Mouse (Mus musculus) heart, embryonic 16.5 days (tissue): ENCODE data around the gene Ager. TPM values are rescaled to one million over a fixed set of nuclear protein-coding genes. Genes with fewer than 3 reads are reported as not detected.

ENCODE experiments used
- ATAC-seq: fragments of 200-750 bp; cut with Nextera tagmentation; replicated peaks from 2 replicates; pipeline ENCODE4 v1.8.0; 2017; ENCODE audit warnings: moderate number of reproducible peaks; ENCODE audit not compliant: insufficient read depth, low FRiP score; ENCODE audit errors: extremely low read depth
- H3K27ac ChIP-seq: fragments of 300-500 bp; sonication (generic); 2 replicates; pipeline ENCODE4 v1.5.1; 2014; ENCODE audit warnings: mild to moderate bottlenecking, low read length, control low read depth, moderate library complexity
- H3K27me3 ChIP-seq: fragments of 300-500 bp; sonication (generic); 2 replicates; pipeline ENCODE4 v1.6.1; 2014; ENCODE audit warnings: low read length, mixed read lengths; ENCODE audit not compliant: control insufficient read depth, insufficient read depth
- H3K36me3 ChIP-seq: fragments of 300-500 bp; sonication (generic); 2 replicates; pipeline ENCODE4 v1.6.1; 2014; ENCODE audit not compliant: control insufficient read depth, insufficient read depth
- H3K4me1 ChIP-seq: fragments of 300-500 bp; sonication (generic); 2 replicates; pipeline ENCODE4 v1.6.1; 2014; ENCODE audit warnings: low read length, mixed read lengths; ENCODE audit not compliant: control insufficient read depth, insufficient read depth
- H3K4me2 ChIP-seq: fragments of 300-500 bp; sonication (generic); 2 replicates; pipeline ENCODE4 v1.6.1; 2014; ENCODE audit warnings: low read depth, mild to moderate bottlenecking, control low read depth, low read length
- H3K4me3 ChIP-seq: fragments of 300-500 bp; sonication (generic); 2 replicates; pipeline ENCODE4 v1.5.1; 2014; ENCODE audit warnings: mild to moderate bottlenecking, control low read depth, low read length
- H3K9ac ChIP-seq: fragments of 300-500 bp; sonication (generic); 2 replicates; pipeline ENCODE4 v1.6.1; 2014; ENCODE audit warnings: low read length, control low read depth
- H3K9me3 ChIP-seq: fragments of 300-500 bp; sonication (generic); replicated peaks from 2 replicates; pipeline ENCODE4 v1.6.1; 2016; ENCODE audit warnings: low read length; ENCODE audit not compliant: control insufficient read depth
- WGBS: fragments of 180-500 bp; shearing (Covaris S2); extraction: QIAGEN DNeasy Blood & Tissue Kit; methylation state at CpG from one replicate; pipeline ENCODE4 v1.1.7; 2014; 5-methylcytosine and 5-hydroxymethylcytosine counted together
- polyA plus RNA-seq: library from polyadenylated mRNA; unstranded; fragments of >200 nt; fragmentation: Nextera tagmentation; extraction: Ambion mirVana; gene quantifications from 2 replicates; pipeline ENCODE4 v1.2.1, GENCODE M21; 2015

Gene Ager
- polyA plus RNA-seq, 1 experiment from 2014 or later, result 4.7 TPM

DNA sequence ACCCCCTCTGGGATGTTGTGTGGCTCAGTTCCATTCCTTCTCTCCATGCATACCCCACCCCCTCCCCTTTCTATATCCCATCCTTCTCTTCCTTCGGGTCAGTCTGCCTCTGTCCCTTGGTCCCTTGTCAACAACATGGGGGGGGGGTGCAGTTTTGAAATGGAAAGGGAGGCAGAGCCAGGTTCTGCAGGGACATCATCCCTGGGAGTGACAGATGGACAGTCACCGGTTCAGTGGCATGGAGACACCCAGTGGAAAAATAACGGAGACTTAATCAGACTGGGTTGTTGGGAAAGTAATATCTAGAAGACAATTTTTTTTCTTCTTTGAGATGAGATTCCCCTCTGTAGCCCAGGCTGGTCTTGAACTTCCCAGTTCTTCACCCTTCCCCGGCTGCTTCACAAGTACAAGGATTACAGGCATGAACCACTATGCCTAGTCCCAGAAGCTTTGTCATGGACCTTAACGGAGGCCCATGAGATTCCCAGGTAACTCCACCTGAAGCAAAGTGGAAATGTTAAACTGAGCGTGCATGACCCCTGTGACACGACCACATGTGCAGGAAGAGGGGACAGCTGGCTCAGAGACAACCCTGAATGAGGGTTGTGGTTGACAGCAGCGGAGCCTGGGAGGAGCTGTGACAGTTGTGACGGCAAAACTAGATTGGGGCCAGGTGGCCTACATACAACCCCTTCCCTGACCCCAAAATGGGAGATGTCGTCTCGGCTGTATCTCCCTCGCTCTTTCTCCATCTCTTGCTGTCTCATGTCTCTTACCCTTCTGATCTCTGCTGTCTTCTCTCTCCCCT is 32.3 kb downstream of the Ager start:
- no peak for ATAC-seq
- 27% methylated on average over 12 of the region's 12 CpGs for WGBS
- peak overlapping the region; percentile 47 for H3K4me3 ChIP-seq
- peak overlapping the region; percentile 78 for H3K4me2 ChIP-seq
- no peak overlapping the region for H3K9ac ChIP-seq
- H3K4me1 ChIP-seq, result peaks cover 28% of the 10 kb centered on the region
- peak overlapping the region; percentile 30; the same call in 1 of the 2 replicates for H3K27ac ChIP-seq
- no peaks in the 10 kb centered on the region for H3K9me3 ChIP-seq
- H3K27me3 ChIP-seq, result peaks cover 31% of the 10 kb centered on the region
- H3K36me3 ChIP-seq, result no peaks in the 10 kb centered on the region

- H3K27me3 ChIP-seq, result peaks cover 31% of the 10 kb centered on the region
- WGBS, result 3% methylated on average over 48 of the region's 48 CpGs
Observed at GRCm38 (mm10) chr17:34630761-34631301, 33.2 kb downstream of the Ager start.

GRCm38 (mm10) chr17:34631647-34632046 is 34.0 kb downstream of the Ager start:
- ATAC-seq, result no peak
- peak overlapping the region; percentile 78 for H3K4me2 ChIP-seq
- H3K27ac ChIP-seq, result peak overlapping the region; percentile 41; the same call in 1 of the 2 replicates
- WGBS, result 7% methylated on average over 12 of the region's 12 CpGs
- H3K27me3 ChIP-seq, result peaks cover 31% of the 10 kb centered on the region
- no peaks in the 10 kb centered on the region for H3K9me3 ChIP-seq
- peak overlapping the region; percentile 59 for H3K9ac ChIP-seq
- H3K4me1 ChIP-seq, result peaks cover 21% of the 10 kb centered on the region
- H3K4me3 ChIP-seq, result peak overlapping the region; percentile 47
- no peaks in the 10 kb centered on the region for H3K36me3 ChIP-seq

More at GRCm38 (mm10) chr17:34630761-34631301, 33.2 kb downstream of the Ager start:
- H3K4me2 ChIP-seq, result peak overlapping the region; percentile 78
- no peaks in the 10 kb centered on the region for H3K9me3 ChIP-seq
- no peak overlapping the region; the same call in 1 of the 2 replicates for H3K27ac ChIP-seq
- peak overlapping the region; percentile 53 for H3K9ac ChIP-seq
- H3K36me3 ChIP-seq, result no peaks in the 10 kb centered on the region
- peak overlapping the region; percentile 47 for H3K4me3 ChIP-seq
- ATAC-seq, result no peak
- peaks cover 28% of the 10 kb centered on the region for H3K4me1 ChIP-seq

GRCm38 (mm10) chr17:34632261-34632691 is 34.6 kb downstream of the Ager start:
- peaks cover 31% of the 10 kb centered on the region for H3K27me3 ChIP-seq
- H3K4me2 ChIP-seq, result peak overlapping the region; percentile 78
- peak overlapping the region; percentile 59 for H3K9ac ChIP-seq
- no peaks in the 10 kb centered on the region for H3K36me3 ChIP-seq
- H3K27ac ChIP-seq, result peak overlapping the region; percentile 22; the same call in 1 of the 2 replicates
- H3K4me1 ChIP-seq, result peaks cover 20% of the 10 kb centered on the region
- H3K9me3 ChIP-seq, result no peaks in the 10 kb centered on the region
- 0 out of 2 replicates have a peak, but pooled peaks have one; percentile 8 for ATAC-seq
- peak overlapping the region; percentile 47 for H3K4me3 ChIP-seq
- WGBS, result 2% methylated on average over 26 of the region's 26 CpGs

DNA sequence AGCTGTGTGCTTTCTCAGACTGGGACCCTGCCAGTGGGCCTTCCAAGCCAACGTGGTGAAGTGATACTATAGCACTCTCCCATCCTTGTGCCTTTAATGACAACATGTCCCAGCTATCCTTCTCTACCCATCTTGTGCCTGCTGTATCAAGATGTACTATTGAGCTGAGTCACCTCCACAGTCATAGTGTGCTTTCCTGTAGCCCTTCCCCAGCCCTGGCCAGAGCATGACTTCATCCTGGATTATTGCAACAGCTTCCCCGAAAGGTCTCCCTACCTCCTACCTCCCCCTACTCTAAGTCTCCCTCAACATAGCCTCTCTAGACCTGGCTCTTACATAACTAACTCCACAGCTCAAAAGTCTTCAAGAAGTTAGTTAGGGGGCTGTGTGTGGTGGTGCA is 38.0 kb downstream of the Ager start:
- Histone ChIP-seq H3K27me3 (peaks cover 22% of the 10 kb centered on the region), H3K9me3 (no peaks in the 10 kb centered on the region; the same call in 1 of the 2 replicates), H3K4me2 (no peak overlapping the region), H3K27ac (no peak overlapping the region), H3K36me3 (no peaks in the 10 kb centered on the region), H3K9ac (no peak overlapping the region), H3K4me1 (peaks cover 10% of the 10 kb centered on the region), H3K4me3 (no peak overlapping the region)
- 59% methylated on average over 2 of the region's 2 CpGs for WGBS
- no peak for ATAC-seq

DNA sequence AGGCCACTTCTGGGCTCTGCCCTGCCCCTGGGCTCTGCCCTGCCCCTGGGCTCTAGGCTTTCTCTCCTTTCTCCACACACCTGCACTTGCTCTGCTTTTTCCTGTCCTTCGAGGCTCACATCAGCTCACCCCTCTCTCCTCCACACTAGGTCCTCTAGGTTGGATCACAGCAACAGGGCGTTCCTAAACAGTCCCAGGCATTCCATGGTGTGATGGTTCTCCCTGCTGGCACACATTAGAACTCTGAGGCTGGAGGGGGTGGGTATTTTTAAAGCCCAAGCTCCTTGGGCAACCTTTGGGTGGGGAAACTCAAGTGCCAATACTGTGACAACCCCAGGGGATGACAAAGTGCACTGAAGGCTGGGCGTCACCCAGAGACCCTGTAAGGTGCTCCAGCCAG is 39.8 kb downstream of the Ager start:
- WGBS, result 53% methylated on average over 3 of the region's 3 CpGs
- H3K36me3 ChIP-seq, result no peaks in the 10 kb centered on the region
- H3K4me2 ChIP-seq, result no peak overlapping the region
- peaks cover 9% of the 10 kb centered on the region for H3K27me3 ChIP-seq
- no peaks in the 10 kb centered on the region; the same call in 1 of the 2 replicates for H3K9me3 ChIP-seq
- no peak overlapping the region for H3K27ac ChIP-seq
- no peak overlapping the region for H3K4me3 ChIP-seq
- H3K9ac ChIP-seq, result no peak overlapping the region
- H3K4me1 ChIP-seq, result peaks cover 10% of the 10 kb centered on the region; the same call in 1 of the 2 replicates
- no peak for ATAC-seq

- peaks cover 10% of the 10 kb centered on the region; the same call in 1 of the 2 replicates for H3K4me1 ChIP-seq
- H3K4me3 ChIP-seq, result no peak overlapping the region
- no peaks in the 10 kb centered on the region for H3K36me3 ChIP-seq
- ATAC-seq, result no peak
- H3K9ac ChIP-seq, result no peak overlapping the region
- 81% methylated on average over 7 of the region's 7 CpGs for WGBS
- H3K9me3 ChIP-seq, result no peaks in the 10 kb centered on the region; the same call in 1 of the 2 replicates
- H3K27ac ChIP-seq, result no peak overlapping the region; the same call in 1 of the 2 replicates
- no peaks in the 10 kb centered on the region for H3K27me3 ChIP-seq
- no peak overlapping the region for H3K4me2 ChIP-seq
Observed at GRCm38 (mm10) chr17:34639461-34640255, 42.0 kb downstream of the Ager start.

DNA sequence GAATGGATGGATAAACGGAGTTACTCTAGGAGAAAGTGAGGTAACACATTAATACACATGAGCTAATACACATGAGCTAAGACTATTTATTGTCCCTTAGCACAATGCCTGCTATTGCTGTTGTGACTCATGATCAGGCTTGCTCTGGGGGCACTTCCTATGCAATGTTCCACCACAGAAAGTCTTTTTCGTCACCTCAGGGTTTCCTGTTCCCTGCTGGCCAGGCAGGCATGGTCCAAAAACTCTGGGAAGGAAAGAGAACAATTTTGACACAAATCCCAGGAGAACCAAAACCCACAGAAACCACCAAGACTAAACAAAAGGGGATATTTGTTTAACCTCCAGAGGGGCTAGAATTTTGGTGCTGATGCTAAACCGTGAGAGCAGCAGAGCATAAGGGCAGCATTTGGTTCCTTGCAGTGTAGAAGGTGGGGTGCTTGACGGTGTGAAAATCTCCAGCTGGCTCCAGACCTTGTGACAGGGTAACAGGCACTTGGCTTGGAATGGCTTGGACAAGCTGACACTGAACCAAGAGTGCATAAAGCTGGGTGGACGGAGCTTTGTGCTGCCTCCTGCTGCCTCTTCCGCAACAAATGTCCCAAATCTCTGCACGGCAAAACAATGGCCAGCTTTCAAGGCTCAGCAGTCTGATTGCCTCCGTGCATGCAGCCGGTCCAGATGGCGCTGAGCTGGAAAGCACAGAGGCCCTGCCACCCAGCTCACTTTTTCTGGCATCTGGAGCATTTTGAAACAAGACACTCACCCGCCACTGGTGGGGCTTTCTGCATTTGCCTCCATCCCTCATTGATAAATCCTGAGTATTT is 43.3 kb downstream of the Ager start:
- Histone ChIP-seq H3K4me2 (0 out of 2 replicates have a peak overlapping the region, but pooled peaks have one; percentile 1), H3K4me3 (no peak overlapping the region), H3K36me3 (no peaks in the 10 kb centered on the region), H3K27me3 (no peaks in the 10 kb centered on the region), H3K27ac (peak overlapping the region; percentile 75), H3K4me1 (peaks cover 17% of the 10 kb centered on the region), H3K9ac (peak overlapping the region; percentile 33; the same call in 1 of the 2 replicates), H3K9me3 (no peaks in the 10 kb centered on the region; the same call in 1 of the 2 replicates)
- peak; percentile 24; the same call in 1 of the 2 replicates for ATAC-seq
- 18% methylated on average over 11 of the region's 11 CpGs for WGBS
